15 mouse cellular contexts compared by ENCODE assay signal in the genomic region with DNA sequence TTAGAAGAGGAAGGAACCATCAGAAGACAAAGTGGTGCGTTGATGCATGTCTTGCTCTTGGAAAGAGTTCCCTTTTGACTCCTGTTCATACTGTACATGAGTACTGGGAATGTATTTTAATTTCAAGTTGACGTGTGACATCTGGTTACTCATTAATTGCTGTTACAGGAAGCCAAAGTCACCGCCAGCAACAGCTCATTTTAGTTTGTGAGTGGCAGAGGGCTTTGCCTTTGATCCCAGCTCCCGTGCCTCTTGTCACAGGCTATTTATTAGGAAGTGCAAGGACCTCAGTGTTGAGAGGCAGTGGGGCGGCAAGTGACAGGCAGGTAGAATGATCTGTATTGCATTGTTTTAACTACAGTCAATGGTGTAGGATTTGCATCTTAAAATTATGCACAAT. TPM values are rescaled to one million over a fixed set of nuclear protein-coding genes. Genes with fewer than 3 reads are reported as not detected.
DNase-seq lines count a peak whose midpoint lies in the region; ATAC-seq lines count a peak whose summit lies in the region.
"Had no signal": no experiment of that assay in that cellular context is flagged by ENCODE, and none has a peak within 500 bp of the region (broad histone marks: within the 10 kb centered on the region; RNA-seq: fewer than 3 reads in every experiment).

No protein-coding gene starts in this region.

- H3K4me3 ChIP-seq in intestine, embryonic 15.5 days (replicated peaks) = no peak overlapping the region
- H3K4me3 ChIP-seq in intestine, embryonic 16.5 days (ENCODE audit: low read length) = no peak overlapping the region
- H3K4me3 ChIP-seq: embryonic facial prominence, embryonic 12.5 days; heart, embryonic 15.5 days; hindbrain, embryonic 12.5 days; limb, embryonic 12.5 days; midbrain, embryonic 13.5 days had no signal

- intact Hi-C loops in left cerebral cortex, postnatal 4 days (cut with DNase I) = no loop called here

- no peak overlapping the region for H3K9ac ChIP-seq in intestine, embryonic 15.5 days
- no peak overlapping the region for H3K9ac ChIP-seq in intestine, embryonic 16.5 days (ENCODE audit: low read depth, low read length)
- H3K9ac ChIP-seq: embryonic facial prominence, embryonic 12.5 days; heart, embryonic 15.5 days; hindbrain, embryonic 12.5 days; limb, embryonic 12.5 days; midbrain, embryonic 13.5 days had no signal

- H3K27me3 ChIP-seq in intestine, embryonic 15.5 days (replicated peaks) = no peaks in the 10 kb centered on the region
- no peaks in the 10 kb centered on the region for H3K27me3 ChIP-seq in intestine, embryonic 16.5 days (replicated peaks; ENCODE audit: control insufficient read depth, insufficient read depth, low read length)
- H3K27me3 ChIP-seq: embryonic facial prominence, embryonic 12.5 days; heart, embryonic 15.5 days; hindbrain, embryonic 12.5 days; limb, embryonic 12.5 days; midbrain, embryonic 13.5 days had no signal

- H3K4me1 ChIP-seq in intestine, embryonic 15.5 days (replicated peaks) = no peaks in the 10 kb centered on the region
- 0 out of 2 replicates have a peak, but pooled peaks cover 4% of the 10 kb centered on the region for H3K4me1 ChIP-seq in intestine, embryonic 16.5 days (ENCODE audit: control insufficient read depth, insufficient read depth, low read length)
- H3K4me1 ChIP-seq: embryonic facial prominence, embryonic 12.5 days; hindbrain, embryonic 12.5 days; midbrain, embryonic 13.5 days had no signal

- 0 out of 2 replicates have a peak, but pooled peaks have one; percentile 28 for ATAC-seq in intestine, embryonic 15.5 days
- ATAC-seq in intestine, embryonic 16.5 days = no peak
- ATAC-seq: midbrain, embryonic 13.5 days had no signal

- peak; percentile 20 for DNase-seq in forelimb bud, embryonic 11.5 days (ENCODE audit: low read depth, low spot score)
- DNase-seq in kidney, adult 8-10 months = peak; percentile 60 to 71
- DNase-seq in kidney, postnatal 4 days = peak; percentile 52 to 63
- DNase-seq in left cerebral cortex, postnatal 4 days = no peak
- DNase-seq in thymus, adult 18-20 months = no peak
- DNase-seq: adrenal gland, postnatal 25 days; gastrocnemius, postnatal 25 days; thymus, postnatal 36 days had no signal

- H3K9me3 ChIP-seq in intestine, embryonic 15.5 days = no peaks in the 10 kb centered on the region
- H3K9me3 ChIP-seq in intestine, embryonic 16.5 days (ENCODE audit: control insufficient read depth, low read length) = no peaks in the 10 kb centered on the region
- H3K9me3 ChIP-seq: embryonic facial prominence, embryonic 12.5 days; heart, embryonic 15.5 days; hindbrain, embryonic 12.5 days; limb, embryonic 12.5 days; midbrain, embryonic 13.5 days had no signal

- no peak overlapping the region for H3K27ac ChIP-seq in intestine, embryonic 15.5 days
- H3K27ac ChIP-seq in intestine, embryonic 16.5 days (ENCODE audit: low read length) = no peak overlapping the region
- H3K27ac ChIP-seq: embryonic facial prominence, embryonic 12.5 days; heart, embryonic 15.5 days; hindbrain, embryonic 12.5 days; limb, embryonic 12.5 days; midbrain, embryonic 13.5 days had no signal

- 46% methylated on average over 5 of the region's 5 CpGs for WGBS in intestine, embryonic 15.5 days
- 54% methylated on average over 5 of the region's 5 CpGs for WGBS in intestine, embryonic 16.5 days

- H3K36me3 ChIP-seq in intestine, embryonic 15.5 days = no peaks in the 10 kb centered on the region
- H3K36me3 ChIP-seq in intestine, embryonic 16.5 days (ENCODE audit: control insufficient read depth, insufficient read depth, low read length) = no peaks in the 10 kb centered on the region
- H3K36me3 ChIP-seq: embryonic facial prominence, embryonic 12.5 days; heart, embryonic 15.5 days; hindbrain, embryonic 12.5 days; limb, embryonic 12.5 days; midbrain, embryonic 13.5 days had no signal

- no peak overlapping the region for H3K4me2 ChIP-seq in intestine, embryonic 15.5 days (replicated peaks)
- no peak overlapping the region for H3K4me2 ChIP-seq in intestine, embryonic 16.5 days (ENCODE audit: low read depth, low read length)
- H3K4me2 ChIP-seq: embryonic facial prominence, embryonic 12.5 days; heart, embryonic 15.5 days; hindbrain, embryonic 12.5 days; limb, embryonic 12.5 days; midbrain, embryonic 13.5 days had no signal

RNA-seq across cellular contexts. Expression of gene Agtr1a, which starts 24.8 kb away (rescaled TPM):
- 2.3 and 2.4 TPM in 2 replicates for polyA plus RNA-seq in intestine, embryonic 15.5 days (2015; fragmentation: Nextera tagmentation; extraction: Ambion mirVana)
- polyA plus RNA-seq in intestine, embryonic 16.5 days (2015; fragmentation: Nextera tagmentation; extraction: Ambion mirVana) = 2.3 and 3.2 TPM in 2 replicates
- total RNA-seq in left cerebral cortex, postnatal 4 days (2021) = 1 to 10 TPM; 1.8 to 2.0 TPM

Comparison
In these comparisons a context has a peak if more than half of its experiments do, and no peak if none do; other contexts are left out.
1. DNase-seq: peak in forelimb bud, embryonic 11.5 days (single experiment), kidney, adult 8-10 months (2 of 2) and kidney, postnatal 4 days (2 of 2); none in left cerebral cortex, postnatal 4 days (single experiment) and thymus, adult 18-20 months (0 of 2).